Mouse (Mus musculus): ENCODE measurements around the gene Rabac1.
A peak's percentile ranks its signal among the peaks of the same experiment; 100 is the strongest.

Gene Rabac1

DNA sequence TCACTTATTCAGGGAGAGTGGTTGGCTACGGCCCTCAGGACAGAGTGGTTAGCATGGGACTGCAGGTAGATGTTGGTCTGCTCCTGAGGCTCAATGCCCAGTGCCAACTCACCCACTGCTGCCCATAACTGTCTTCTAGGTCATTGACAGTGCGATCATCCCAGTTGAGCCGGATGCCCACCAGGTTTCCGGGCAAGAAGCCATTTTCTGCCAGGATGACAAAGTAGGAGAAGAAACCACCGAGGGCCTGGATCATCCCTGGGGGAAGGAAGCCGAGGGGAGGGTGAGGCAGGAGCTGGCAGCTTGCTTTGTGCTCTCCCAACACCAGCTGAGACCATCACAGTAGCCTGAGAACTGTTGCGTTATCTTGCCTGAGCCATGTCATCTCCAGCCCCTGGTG is 7.9 kb upstream of the Rabac1 start:
- DNase-seq (ENCODE audit: low spot score): no peak

DNA sequence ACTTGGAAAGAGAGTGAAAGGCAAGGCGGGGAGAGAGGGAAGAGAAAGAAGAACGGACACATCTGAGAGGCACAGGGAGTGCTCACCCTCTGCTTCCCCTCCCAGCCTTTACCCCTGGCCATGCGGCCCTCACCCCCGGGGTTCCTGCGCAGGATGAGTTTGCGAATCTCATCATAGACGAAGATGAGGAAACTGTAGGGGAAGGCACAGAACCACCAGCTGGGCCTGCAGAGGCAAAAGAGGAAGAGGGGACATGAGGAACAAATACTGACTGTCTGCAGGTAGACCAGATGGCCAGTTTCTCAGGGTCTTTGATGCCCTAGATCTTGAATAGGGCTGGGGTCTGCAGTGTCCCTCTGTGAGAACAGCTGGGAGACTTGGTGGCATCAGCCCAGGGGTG is 6.2 kb upstream of the Rabac1 start:
- no peak for DNase-seq (ENCODE audit: low spot score)

DNA sequence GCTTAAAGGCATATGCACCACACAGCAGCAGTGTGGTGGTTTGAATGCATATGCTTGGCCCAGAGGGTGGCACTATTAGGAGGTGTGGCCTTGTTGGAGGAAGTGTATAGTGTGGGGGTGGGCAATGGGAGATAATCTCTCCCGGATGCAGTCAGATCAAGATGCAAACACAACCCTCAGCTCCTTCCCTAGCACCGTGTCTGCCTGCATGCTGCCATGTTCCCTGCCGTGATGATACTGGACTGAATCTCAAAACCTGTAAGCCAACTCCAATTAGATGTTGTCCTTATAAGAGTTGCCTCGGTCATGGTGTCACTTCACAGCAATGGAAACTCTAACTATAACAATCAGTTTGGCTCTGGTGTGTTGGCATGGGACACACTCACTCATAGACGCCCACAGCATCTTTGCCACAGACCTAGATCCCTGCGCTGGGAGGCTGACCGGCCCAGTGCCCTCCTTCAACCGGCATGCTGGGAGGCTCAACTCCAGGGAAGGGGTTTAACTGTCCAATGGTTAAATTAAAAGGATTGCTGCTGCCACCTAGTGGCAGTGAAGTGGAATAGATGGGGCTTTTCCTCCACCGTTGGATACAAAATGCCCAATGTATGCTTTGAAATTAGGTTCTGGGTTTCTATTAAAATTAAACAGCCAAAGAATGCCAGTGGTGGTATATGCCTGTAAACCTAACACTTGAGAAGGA is 2.5 kb upstream of the Rabac1 start:
- DNase-seq (ENCODE audit: low spot score): no peak

DNA sequence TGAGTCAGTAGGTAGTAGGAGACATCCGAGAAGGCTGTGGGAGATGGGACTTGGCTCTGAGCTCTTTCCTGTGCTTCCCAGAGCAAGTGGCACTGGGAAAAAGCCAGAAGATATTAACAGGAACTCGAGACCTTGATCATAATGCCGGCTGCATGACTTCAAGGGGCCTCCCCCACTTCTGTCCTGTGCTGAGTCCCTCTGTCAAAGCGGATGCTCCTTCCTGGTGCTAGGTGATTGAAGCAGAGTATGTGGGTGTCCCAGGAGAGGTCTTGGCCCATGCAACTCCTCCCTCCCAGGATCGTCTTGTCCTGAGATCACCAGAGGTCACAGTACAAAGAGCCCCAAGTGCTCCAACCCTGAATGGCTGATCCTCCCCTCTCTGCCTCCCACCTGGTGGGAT is 1.3 kb upstream of the Rabac1 start:
- DNase-seq (ENCODE audit: low spot score): no peak

DNA sequence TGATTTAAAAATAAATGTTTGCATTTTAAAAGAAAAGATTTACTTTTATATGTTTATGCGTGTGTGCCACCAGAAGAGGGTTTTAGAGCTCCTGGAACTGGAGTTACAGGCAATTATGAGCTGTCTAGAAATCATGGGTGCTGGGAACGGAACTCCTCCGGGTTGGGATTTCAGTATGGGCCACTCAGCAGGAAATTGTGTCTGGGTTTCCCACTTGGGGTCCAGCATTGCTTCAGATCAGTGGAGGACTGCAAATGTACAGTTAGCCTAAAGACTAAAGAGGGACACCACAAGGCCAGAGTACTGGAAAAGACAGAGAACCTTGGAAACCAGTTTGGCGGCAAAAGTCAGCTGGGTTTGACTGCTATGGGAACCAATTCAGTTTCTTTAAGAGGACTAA is 654 bp upstream of the Rabac1 start:
- no peak for DNase-seq (ENCODE audit: low spot score)

DNA sequence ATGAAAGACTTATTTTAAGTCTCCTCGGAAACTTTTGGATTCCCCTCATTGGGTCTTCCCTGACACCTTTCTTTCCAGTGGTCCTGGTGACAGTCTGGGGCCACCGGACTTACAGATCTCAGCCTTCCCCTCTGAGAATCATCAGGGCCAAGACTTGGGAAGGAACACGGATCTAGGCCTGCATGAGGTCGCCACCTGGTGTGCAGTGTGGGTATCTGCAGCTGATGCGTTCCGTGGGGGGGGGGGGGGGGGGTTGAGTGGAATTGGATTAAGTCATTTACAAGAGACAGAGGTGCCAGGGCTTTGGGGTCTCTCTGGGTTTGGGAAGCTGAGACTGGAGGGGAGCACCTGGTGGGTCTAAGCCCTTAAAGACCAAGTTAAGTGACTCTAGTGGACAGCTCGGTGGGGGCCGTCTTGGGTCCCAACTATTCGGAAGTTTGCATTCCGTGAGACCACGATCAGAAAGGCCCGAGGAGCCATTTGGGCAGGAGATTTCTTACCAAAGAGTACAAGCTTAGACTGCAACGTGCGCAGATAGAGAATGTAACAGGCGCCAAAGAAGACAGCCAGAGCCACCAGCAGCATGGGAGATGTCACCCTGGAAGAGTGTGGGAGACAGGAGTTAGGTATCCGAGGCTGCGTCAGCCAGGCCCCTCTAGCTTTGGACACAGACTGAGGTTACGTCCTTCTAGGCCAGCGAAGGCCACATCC is 1.1 kb downstream of the Rabac1 start:
- peak; percentile 35 for DNase-seq (ENCODE audit: low spot score)

DNA sequence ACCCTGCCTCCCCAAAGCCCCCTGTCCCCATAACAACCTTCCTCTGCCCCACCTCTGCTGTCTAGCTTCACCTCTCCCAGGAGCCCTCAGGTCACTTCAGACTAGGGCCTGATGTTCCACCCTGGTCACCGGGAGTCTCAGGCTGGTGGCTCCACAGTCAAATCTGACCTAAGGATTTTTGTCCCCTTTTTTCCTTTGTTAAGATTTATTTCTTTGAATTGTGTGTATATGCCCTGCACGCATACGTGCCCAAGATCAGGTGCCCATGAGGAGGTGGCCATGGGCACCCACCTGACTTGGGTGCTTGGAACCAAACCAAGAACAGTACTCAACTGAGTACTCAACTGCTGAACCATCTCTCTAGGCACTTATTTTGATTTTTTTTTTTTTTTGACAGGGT is 2.2 kb downstream of the Rabac1 start:
- no peak for DNase-seq (ENCODE audit: low spot score)

DNA sequence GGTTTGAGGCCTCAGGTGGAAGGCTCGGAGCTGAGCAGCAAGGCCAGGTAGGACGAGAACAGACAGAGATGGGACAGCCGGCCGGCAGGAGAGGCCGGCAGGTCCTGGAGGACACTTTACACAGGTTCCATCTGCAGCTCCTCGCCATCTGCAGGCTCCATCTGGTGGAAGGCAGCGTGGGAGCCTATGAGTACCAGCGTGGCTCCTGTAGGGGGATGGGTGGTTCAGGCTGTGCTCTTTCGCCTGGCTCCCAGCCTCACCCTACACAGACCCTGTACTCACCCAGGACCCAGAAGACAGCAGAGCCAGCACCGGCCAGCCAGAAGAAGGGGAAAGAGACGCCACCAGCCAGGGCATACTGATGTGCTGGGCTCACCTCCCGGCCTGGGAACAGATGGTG is 2.7 kb downstream of the Rabac1 start:
- DNase-seq (ENCODE audit: low spot score): no peak

DNA sequence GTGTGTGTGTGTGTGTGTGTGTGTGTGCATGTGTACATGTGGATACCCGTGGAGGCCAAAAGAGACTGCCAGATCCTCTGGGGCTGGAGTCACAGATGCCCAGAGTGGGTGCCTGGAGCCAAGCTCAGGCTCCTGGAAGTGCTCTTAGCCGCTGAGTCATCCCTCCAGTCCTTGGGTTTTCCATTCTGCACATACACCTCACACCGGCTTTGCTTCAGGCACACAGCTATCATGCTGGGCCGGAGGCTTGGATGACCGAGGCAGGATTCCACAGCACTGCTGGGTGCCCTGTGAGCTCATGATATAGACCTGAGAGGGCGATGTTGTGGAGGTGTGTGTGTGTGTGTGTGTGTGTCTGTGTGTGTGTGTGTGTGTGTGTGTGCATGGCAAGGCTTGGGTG is 4.1 kb downstream of the Rabac1 start:
- DNase-seq (ENCODE audit: low spot score): no peak

DNA sequence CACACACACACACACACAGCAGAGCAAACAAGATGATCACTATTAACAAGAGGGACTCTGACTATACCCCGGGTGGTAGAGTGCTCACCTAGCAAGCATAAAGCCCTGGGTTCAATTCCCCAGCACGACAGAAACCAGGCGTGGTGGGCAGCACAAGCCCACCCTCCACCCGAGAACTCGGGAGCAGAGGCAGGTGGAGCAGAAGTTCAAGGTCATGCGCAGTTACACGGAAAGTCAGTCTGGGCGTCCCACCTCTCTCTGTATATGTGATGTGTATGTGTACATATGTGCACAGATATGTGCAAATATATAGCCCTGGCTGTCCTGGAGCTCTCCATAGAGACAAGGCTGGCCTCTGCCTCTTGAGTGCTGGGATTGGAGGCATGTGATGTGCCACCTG is 4.6 kb downstream of the Rabac1 start:
- no peak for DNase-seq (ENCODE audit: low spot score)

DNA sequence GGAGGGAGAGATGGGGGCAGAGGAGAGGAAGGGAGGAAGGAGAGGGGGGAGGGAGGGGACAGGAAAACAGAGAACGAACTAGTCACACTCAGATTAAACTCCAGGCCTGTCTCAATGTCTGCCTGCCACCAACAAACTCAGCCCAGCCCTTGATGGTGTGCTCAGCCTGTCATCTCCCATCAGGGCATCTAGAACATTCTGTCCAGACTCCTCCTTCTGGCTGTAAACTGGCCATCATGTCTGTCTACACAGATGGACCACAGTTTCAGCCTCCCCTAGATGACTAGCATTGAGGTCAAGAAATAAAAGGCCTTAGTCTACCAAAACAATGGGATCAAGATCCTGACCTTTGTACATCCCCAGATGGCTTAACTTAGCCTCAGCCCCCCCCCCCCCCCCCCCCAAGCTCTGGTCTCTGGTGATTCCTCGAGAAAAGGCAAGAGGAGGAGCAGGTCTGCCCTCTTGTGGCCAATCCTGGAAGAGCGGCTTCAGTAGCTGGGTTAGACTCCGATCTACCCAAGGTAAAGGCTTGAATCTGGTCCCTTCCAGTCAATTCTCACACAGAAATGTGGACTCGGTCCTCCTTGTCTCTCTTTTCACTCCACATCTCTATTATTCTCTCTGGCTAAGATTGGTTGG is 7.5 kb downstream of the Rabac1 start:
- DNase-seq (ENCODE audit: low spot score): peak; percentile 82

DNA sequence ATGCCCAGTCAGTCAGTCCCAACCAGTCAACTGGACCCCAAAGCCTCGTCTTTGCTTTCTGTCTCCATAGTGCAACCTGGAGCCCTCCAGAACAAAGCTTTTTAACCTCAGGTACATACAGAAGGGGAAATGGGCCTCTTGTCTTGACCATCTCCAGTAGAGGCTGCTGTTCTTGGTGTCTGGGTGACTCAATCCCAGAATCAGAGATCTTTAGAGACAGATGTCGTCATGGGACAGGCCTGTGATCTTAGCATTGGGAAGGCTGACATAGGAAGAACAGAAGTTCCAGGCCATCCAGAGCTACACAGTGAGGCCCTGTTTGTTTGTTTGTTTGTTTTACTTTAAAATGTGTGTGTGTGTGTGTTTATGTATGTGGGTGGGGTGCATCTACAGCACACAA is 8.3 kb downstream of the Rabac1 start:
- DNase-seq (ENCODE audit: low spot score): no peak

DNA sequence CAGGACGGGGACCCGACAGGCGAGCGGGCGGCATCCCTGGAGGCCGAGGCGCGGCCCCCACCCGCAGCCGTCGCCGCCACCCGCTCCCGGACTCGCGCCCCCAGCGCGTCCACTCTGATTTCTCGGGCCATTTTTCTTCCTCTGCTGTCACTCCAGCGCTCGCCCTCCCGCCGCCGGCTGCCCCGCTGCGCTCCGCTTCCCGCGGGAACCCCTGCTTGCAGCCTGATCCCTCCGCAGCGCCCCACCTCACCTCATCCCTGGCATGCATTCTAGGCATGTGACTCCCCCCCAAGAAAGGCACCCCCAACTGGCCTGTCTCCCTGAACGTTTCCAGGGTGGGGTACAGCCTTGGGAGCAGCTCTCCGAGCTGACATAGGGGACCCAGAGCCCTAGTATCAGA is 17.3 kb downstream of the Rabac1 start:
- no peak for DNase-seq (ENCODE audit: low spot score)

DNA sequence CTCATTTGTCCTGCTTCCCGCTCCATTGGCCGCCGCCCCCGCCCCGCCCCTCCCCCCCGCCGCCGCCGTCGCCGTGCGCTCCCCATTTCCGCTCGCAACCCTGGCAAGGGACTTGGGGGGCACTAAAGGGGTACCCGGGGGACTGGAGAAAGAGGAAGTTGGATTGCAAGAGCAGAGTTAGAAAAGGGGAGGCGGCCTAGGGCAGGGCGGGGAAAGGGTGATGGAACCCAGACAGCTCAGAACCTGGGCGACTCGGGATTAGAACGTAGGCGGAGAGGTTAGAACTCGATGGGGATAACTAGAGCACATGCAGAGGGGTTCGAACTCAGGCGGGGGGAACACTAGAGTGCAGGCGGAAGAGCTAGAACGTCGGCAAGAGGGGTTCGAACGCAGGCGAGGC is 18.1 kb downstream of the Rabac1 start:
- no peak for DNase-seq (ENCODE audit: low spot score)

DNA sequence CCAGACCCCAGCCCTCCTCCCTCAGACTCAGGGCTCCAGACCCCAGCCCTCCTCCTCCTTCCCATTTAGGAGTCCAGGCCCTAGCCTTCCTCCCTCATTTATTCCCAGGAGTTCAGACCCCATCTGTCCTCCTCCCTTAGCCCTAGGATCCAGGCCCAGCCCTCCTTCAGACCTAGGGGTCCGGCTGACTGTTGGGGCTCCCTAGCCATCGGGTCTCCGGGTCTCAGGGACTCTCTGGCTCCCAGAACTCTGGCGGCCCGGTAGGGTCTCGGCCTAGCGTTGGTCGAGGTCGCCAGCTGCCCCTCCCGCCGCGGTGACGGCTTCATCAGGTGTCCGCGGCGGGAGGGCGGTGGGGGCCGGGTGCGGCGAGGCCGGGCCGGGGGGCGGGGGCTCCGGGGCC is 18.6 kb downstream of the Rabac1 start:
- no peak for DNase-seq (ENCODE audit: low spot score)

DNA sequence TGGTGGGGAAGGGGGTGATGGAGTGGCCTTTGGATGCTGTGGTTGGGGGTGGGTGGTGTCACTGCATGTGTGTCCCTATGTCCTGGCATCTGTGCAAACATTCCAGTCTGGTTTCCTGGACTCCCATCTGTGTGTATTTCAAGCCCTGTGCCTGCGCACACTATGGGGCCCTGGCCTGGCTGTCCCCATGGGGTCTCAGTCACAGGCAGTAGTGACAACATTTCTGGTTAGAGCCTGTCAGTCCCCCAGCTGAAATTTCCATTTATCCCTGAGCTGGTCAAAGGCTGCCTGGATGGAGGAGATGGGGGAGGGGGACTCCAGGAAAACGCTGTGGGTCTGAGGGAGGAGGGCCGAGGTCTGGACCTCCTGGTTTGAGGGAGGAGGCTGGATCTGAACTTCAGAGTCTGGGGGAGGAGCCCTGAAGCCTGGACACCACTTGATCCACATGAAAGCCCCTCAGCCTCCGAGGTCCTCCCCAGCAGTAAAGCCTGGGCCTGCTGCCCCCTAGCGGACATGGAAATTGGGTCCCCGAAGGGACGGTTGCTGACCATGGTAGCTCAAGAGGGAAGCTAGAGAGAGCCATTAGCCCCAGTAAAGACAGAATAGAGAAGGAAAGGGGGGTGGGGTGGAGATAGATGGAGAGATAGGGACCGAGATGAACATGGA is 22.5 kb downstream of the Rabac1 start:
- DNase-seq (ENCODE audit: low spot score): peak; percentile 66

DNA sequence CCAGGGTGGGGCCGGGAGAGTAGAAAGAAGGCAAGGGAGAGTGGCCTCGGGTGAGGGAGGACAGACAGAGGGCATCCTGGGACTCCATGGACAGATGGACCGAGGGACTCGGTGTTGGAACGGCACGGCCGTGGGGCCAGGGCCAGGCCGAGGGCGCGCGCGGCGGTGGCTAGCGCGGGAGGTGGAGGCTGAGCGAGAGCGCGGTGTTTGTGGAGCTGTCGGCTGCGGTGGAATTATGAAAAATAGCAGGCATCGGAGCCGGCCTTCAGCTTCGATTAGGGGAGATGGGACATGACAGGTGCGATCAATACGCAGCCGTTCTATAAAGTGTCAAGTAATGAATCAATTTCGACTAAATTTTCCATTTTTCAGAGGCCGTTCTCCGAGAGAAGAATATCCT is 23.8 kb downstream of the Rabac1 start:
- DNase-seq (ENCODE audit: low spot score): no peak

DNA sequence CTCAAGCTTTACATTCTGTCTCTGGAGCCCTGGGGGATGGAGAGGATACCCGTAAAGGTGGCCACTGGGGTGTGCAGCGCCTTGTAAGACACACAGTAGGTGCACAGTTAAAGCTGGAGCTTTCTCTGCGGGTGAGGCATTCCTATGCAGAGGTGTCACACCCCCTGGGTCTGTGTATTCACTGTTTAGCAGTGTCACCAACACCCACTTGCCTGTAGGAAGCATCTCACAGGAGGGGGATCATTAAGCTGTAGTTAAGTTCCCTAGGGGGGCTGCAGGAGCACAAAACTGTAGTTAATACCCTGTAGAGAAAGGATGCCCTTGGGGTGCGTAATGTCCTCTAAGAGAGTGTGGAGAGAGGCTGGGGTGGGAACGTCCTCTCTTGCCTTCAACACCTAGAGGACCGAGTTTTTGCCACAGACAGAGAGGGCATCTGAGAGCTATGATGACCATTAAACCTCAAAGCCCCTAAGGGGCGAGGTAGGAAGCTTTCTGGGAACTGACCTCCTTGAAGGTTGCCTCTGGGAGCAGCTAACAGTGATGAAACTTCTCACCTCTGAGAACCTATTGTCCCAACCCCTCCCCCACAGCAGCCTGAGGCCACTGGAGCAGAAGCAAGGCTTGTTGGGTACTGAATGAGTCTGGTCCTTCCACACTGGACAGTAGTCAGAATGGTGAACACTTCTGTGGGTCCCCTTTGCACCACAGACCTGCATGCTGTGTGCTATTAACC is 25.1 kb downstream of the Rabac1 start:
- no peak for DNase-seq (ENCODE audit: low spot score)

DNA sequence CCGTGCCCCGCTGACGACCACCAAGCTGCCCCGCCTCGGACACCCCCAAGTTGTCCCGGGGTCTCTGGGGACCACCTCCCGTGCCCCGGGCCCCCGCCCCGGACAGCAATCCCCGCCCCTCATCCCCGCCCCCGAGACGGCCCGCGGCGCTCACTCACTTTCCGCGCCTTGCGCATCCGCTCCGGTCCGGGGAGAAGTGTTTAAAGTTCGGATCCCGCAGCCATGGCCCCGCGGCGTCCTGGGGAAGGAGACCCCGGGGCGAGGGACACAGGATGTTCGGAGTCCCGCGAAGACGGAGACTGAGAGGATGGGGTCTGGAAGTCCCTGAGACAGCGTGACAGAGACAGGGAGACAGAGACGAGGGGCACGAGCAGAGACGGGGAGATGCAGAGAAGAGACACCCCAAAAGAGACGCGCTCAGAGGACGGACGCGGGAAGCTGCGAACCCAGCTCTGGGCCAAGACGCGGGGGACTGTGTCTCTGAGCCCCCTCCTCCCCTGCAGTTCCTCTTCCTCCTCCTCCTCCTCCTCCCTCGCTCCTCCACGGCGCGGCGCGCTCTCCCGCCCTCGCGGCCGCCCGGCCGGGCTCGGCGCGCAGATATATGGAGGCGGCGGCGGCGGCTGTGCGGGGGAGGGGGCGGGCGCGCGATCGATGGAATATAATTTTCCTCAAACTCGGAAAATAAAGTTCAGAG is 28.1 kb downstream of the Rabac1 start, which contains the start of gene Gm4881:
TSS of gene Gm4881 (minus strand) at position 238 of the 694 bp plus-strand sequence.
- DNase-seq (ENCODE audit: low spot score): no peak

DNA sequence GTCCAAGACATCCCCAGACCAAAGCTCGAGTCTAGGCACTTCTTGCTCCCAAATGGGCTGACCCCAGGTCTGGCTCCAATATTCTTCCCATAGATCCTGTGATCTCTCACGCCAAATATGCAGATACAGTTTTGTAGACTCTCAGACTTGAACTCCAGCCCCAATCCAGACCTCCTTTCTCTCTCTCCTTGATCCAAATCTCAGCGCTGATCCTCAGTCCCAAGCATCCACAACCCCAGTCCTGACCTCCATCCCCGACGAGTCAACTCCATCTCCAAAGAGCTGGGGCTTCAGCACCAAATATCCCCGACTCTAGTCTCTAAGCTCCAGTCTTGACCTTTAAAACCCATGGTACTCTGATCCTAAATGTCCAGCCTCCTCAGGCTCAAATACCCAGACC is 28.9 kb downstream of the Rabac1 start:
- DNase-seq (ENCODE audit: low spot score): no peak

DNA sequence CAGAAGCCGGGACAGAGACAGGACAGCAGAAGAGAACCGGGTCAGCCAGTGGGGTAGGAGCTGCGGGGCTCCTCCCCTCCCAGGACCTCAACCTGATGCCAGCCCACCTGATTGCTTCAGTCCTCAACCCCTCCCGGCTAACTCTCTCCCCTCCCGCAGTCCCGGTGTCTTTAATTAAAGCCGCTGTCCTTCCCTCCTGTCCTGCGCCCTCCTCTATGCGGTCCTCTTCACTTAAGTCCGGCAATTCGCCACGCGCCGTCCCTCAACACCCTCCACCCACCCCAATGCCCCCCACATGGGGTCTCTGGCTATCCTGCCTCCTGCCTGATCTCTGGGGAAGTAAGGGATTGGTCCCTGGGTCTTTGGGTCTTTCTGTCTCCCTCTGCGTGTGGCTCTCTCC is 40.9 kb downstream of the Rabac1 start:
- DNase-seq (ENCODE audit: low spot score): no peak

DNA sequence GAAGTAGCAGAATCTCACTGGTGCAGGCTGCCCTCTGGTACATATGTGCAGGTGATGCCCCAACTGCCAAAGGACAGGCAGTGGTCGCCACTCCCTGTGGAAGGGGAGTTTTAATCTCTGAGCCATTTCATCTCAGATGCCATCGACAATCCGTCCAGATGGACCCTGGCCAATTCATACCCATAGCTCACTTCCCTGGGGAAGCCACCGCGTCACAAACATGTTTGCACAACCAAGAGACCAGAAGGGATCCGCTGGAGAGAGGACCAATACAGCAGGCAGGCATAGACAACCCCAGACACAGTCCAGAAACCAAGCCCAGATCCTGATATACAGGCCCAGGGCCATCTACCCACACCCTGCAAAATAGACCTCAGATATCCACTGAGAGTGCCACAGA is 42.1 kb downstream of the Rabac1 start:
- no peak for DNase-seq (ENCODE audit: low spot score)

Measured in urinary bladder, postnatal 14 days (tissue).